Mouse (Mus musculus) brain, embryonic 18.5 days (tissue): Measurements from ENCODE around the gene Disc1.

ENCODE experiments used
- DNase-seq: peaks from one replicate; pipeline ENCODE4 v3.0.0-alpha.2; 2012; ENCODE audit warnings: low read depth, low spot score

The Disc1 gene

GRCm38 (mm10) chr8:125306665-125307064 is 252.7 kb downstream of the Disc1 start:
- no peak for DNase-seq

GRCm38 (mm10) chr8:125309985-125310384 is 256.0 kb downstream of the Disc1 start:
- no peak for DNase-seq
